Comparison of ENCODE assay signal across 7 mouse cellular contexts in the genomic region with DNA sequence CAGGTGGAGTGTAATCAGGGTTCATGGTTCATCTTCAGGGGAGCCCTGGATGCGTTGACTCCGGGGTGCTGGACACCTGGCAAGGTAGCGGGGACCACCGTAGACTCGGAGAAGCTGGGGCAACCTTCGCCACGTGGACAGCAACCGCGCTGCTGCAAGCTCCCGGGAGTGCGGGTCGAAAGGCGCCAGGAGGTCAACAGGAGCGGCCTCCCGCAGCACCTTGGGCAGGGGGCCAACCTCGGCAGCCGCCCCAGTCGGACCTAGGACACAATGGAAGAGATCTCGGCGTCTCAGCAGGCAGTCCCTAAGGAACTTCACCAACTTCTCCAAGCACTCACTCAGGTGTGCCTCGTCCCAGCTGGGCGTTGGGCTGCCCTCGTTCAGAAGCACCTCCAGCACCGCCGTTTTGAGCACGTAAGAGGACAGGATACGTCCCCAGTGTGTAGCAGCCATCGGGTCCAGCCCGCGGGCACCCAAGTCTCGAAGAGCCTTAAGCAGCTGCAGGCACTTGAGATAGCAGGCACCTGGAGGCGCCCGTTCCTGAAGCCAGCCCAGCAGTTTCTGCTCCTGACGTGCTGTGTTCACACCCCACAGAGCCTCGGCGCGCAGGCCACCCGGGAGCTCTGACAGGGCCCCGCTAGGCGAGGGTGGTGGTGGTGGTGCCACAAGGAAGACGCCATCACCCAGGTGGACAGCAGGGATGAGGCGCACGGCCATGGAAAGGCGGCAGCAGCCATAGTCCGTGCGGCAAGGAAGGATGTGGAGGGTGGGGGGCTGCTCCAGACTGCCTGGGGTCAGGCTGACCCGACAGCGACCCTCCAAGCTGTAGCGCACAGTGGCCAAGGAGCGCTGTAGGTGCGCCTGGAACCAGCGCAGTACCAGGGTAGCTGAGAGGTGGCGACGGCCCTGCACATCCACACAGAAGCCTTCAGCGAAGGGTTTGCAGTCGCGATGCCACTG. TPM values are rescaled to one million over a fixed set of nuclear protein-coding genes. Genes with fewer than 3 reads are reported as not detected.
DNase-seq lines count a peak whose midpoint lies in the region; ATAC-seq and TF ChIP-seq lines count a peak whose summit lies in the region.

No protein-coding gene starts in this region.

- ATAC-seq in midbrain, embryonic 14.5 days (ENCODE audit: low FRiP score, low TSS enrichment) = no peak
- ATAC-seq in forebrain, embryonic 11.5 days (replicated peaks; ENCODE audit: low FRiP score) = peak; percentile 48

- no peak for TF ChIP-seq CTCF in small intestine, adult 2 months (IDR thresholded peaks at IDR 0.05; ENCODE audit: extremely low read depth, insufficient read length, insufficient replicate concordance, low read depth, low read length)

- H3K4me2 ChIP-seq in midbrain, embryonic 14.5 days (ENCODE audit: low read length) = no peak overlapping the region
- H3K4me2 ChIP-seq in forebrain, embryonic 11.5 days (ENCODE audit: low read depth, low read length, severe bottlenecking) = peak overlapping the region; percentile 21

- peak; percentile 17 for DNase-seq in midbrain, embryonic 10.5 days (ENCODE audit: low spot score)
- no peak for DNase-seq in midbrain, embryonic 14.5 days
- peak; percentile 52 for DNase-seq in forebrain, embryonic 11.5 days (ENCODE audit: low spot score)
- peak; percentile 50 for DNase-seq in limb, embryonic 10.5 days (ENCODE audit: low spot score)
- DNase-seq in right cerebral cortex, adult 18-20 months = no peak
- no peak for DNase-seq in layer of hippocampus, adult 9-10 months (ENCODE audit: low spot score)

- no peak overlapping the region for H3K27ac ChIP-seq in midbrain, embryonic 10.5 days (replicated peaks)
- H3K27ac ChIP-seq in midbrain, embryonic 14.5 days (replicated peaks; ENCODE audit: low read depth, low read length) = no peak overlapping the region
- H3K27ac ChIP-seq in forebrain, embryonic 11.5 days (ENCODE audit: low read depth, low read length) = no peak overlapping the region
- H3K27ac ChIP-seq in limb, embryonic 10.5 days = no peak overlapping the region; the same call in 1 of the 2 replicates
- no peak overlapping the region for H3K27ac ChIP-seq in small intestine, adult 2 months (ENCODE audit: insufficient read depth, low read depth, low read length)

- no peaks in the 10 kb centered on the region for H3K9me3 ChIP-seq in midbrain, embryonic 10.5 days (replicated peaks)
- H3K9me3 ChIP-seq in midbrain, embryonic 14.5 days (ENCODE audit: control insufficient read depth, low read length) = 0 out of 2 replicates have a peak, but pooled peaks cover 3% of the 10 kb centered on the region
- H3K9me3 ChIP-seq in forebrain, embryonic 11.5 days (ENCODE audit: control insufficient read depth, low read length) = no peaks in the 10 kb centered on the region
- no peaks in the 10 kb centered on the region for H3K9me3 ChIP-seq in limb, embryonic 10.5 days (replicated peaks)

- peaks cover 64% of the 10 kb centered on the region for H3K27me3 ChIP-seq in midbrain, embryonic 10.5 days (ENCODE audit: low read depth, poor library complexity, severe bottlenecking)
- H3K27me3 ChIP-seq in midbrain, embryonic 14.5 days (ENCODE audit: control insufficient read depth, insufficient read depth, low read length) = peaks cover 44% of the 10 kb centered on the region
- H3K27me3 ChIP-seq in forebrain, embryonic 11.5 days (ENCODE audit: control insufficient read depth, insufficient read depth, low read length) = peaks cover 37% of the 10 kb centered on the region
- H3K27me3 ChIP-seq in limb, embryonic 10.5 days (ENCODE audit: low read depth, poor library complexity, severe bottlenecking) = peaks cover 45% of the 10 kb centered on the region
- H3K27me3 ChIP-seq in small intestine, adult 2 months (ENCODE audit: control insufficient read depth, insufficient read depth, low read length) = no peaks in the 10 kb centered on the region

- no peak overlapping the region for H3K9ac ChIP-seq in midbrain, embryonic 14.5 days (replicated peaks; ENCODE audit: low read length)
- H3K9ac ChIP-seq in forebrain, embryonic 11.5 days (ENCODE audit: low read length) = no peak overlapping the region

- TF ChIP-seq POLR2A in small intestine, adult 2 months (IDR thresholded peaks at IDR 0.05; ENCODE audit: low read depth, low read length) = no peak

- no peaks in the 10 kb centered on the region for H3K36me3 ChIP-seq in midbrain, embryonic 10.5 days
- no peaks in the 10 kb centered on the region for H3K36me3 ChIP-seq in midbrain, embryonic 14.5 days (ENCODE audit: control insufficient read depth, insufficient read depth, low read length)
- no peaks in the 10 kb centered on the region for H3K36me3 ChIP-seq in forebrain, embryonic 11.5 days (ENCODE audit: control insufficient read depth, insufficient read depth, low read length)
- peaks cover 17% of the 10 kb centered on the region for H3K36me3 ChIP-seq in limb, embryonic 10.5 days
- H3K36me3 ChIP-seq in small intestine, adult 2 months (ENCODE audit: control insufficient read depth, insufficient read depth, low read length) = peaks cover 16% of the 10 kb centered on the region

- peak overlapping the region; percentile 73 for H3K4me3 ChIP-seq in midbrain, embryonic 10.5 days
- no peak overlapping the region for H3K4me3 ChIP-seq in midbrain, embryonic 14.5 days (replicated peaks; ENCODE audit: low read depth, low read length)
- H3K4me3 ChIP-seq in forebrain, embryonic 11.5 days (ENCODE audit: low read depth, low read length) = no peak overlapping the region; the same call in 1 of the 2 replicates
- H3K4me3 ChIP-seq in limb, embryonic 10.5 days = peak overlapping the region; percentile 85
- peak overlapping the region; percentile 95 for H3K4me3 ChIP-seq in small intestine, adult 2 months (ENCODE audit: low read depth, low read length)

- peaks cover 26% of the 10 kb centered on the region for H3K4me1 ChIP-seq in midbrain, embryonic 10.5 days
- peaks cover 10% of the 10 kb centered on the region for H3K4me1 ChIP-seq in midbrain, embryonic 14.5 days (ENCODE audit: control insufficient read depth, insufficient read depth, low read length)
- 0 out of 2 replicates have a peak, but pooled peaks cover 2% of the 10 kb centered on the region for H3K4me1 ChIP-seq in forebrain, embryonic 11.5 days (replicated peaks; ENCODE audit: control insufficient read depth, insufficient read depth, low read length)
- peaks cover 37% of the 10 kb centered on the region for H3K4me1 ChIP-seq in limb, embryonic 10.5 days
- peaks cover 32% of the 10 kb centered on the region for H3K4me1 ChIP-seq in small intestine, adult 2 months (ENCODE audit: control insufficient read depth, insufficient read depth, insufficient read length, low read length)

- 11% methylated on average over 57 of the region's 57 CpGs for WGBS in midbrain, embryonic 10.5 days
- WGBS in midbrain, embryonic 14.5 days = 13% methylated on average over 57 of the region's 57 CpGs
- 10% methylated on average over 56 of the region's 57 CpGs for WGBS in forebrain, embryonic 11.5 days
- 19% methylated on average over 57 of the region's 57 CpGs for whole genome bisulfite sequencing in limb, embryonic 10.5 days
- WGBS in small intestine, adult 2 months = 85% methylated on average over 57 of the region's 57 CpGs

RNA-seq across cellular contexts. Expression of gene Itpripl2, which starts 1.8 kb away (rescaled TPM):
- polyA plus RNA-seq in midbrain, embryonic 10.5 days (2016; fragmentation: Nextera tagmentation; extraction: Ambion mirVana) = 0.78 TPM in 2 replicates
- polyA plus RNA-seq in midbrain, embryonic 14.5 days (2014; fragmentation: Nextera tagmentation; extraction: Ambion mirVana) = 0.28 and 0.63 TPM in 2 replicates
- 0.61 and 1.1 TPM in 2 replicates for polyA plus RNA-seq in forebrain, embryonic 11.5 days (2014; fragmentation: Nextera tagmentation; extraction: Ambion mirVana)
- 1.4 and 1.8 TPM in 2 replicates for polyA plus RNA-seq in limb, embryonic 10.5 days (2016; fragmentation: Nextera tagmentation; extraction: Ambion mirVana)
- polyA plus RNA-seq in small intestine, adult 2 months (2012; rRNA removed) = 12.4 and 31.6 TPM in 2 replicates

RNA-seq across cellular contexts. Expression of gene Syt17, which starts 42.0 kb away (rescaled TPM):
- 2.0 and 3.0 TPM in 2 replicates for polyA plus RNA-seq in midbrain, embryonic 10.5 days (2016; fragmentation: Nextera tagmentation; extraction: Ambion mirVana)
- 12.4 and 13.1 TPM in 2 replicates for polyA plus RNA-seq in midbrain, embryonic 14.5 days (2014; fragmentation: Nextera tagmentation; extraction: Ambion mirVana)
- polyA plus RNA-seq in forebrain, embryonic 11.5 days (2014; fragmentation: Nextera tagmentation; extraction: Ambion mirVana) = 2.4 and 3.2 TPM in 2 replicates
- polyA plus RNA-seq in limb, embryonic 10.5 days (2016; fragmentation: Nextera tagmentation; extraction: Ambion mirVana) = 1.2 and 1.3 TPM in 2 replicates
- polyA plus RNA-seq in small intestine, adult 2 months (2012; rRNA removed) = 1.7 and 2.9 TPM in 2 replicates

RNA-seq across cellular contexts. Expression of gene Coq7, which starts 43.2 kb away (rescaled TPM):
- 129 and 131 TPM in 2 replicates for polyA plus RNA-seq in midbrain, embryonic 10.5 days (2016; fragmentation: Nextera tagmentation; extraction: Ambion mirVana)
- polyA plus RNA-seq in midbrain, embryonic 14.5 days (2014; fragmentation: Nextera tagmentation; extraction: Ambion mirVana) = 93.7 and 103 TPM in 2 replicates
- polyA plus RNA-seq in forebrain, embryonic 11.5 days (2014; fragmentation: Nextera tagmentation; extraction: Ambion mirVana) = 105 and 121 TPM in 2 replicates
- 131 and 134 TPM in 2 replicates for polyA plus RNA-seq in limb, embryonic 10.5 days (2016; fragmentation: Nextera tagmentation; extraction: Ambion mirVana)
- 26.8 and 45.1 TPM in 2 replicates for polyA plus RNA-seq in small intestine, adult 2 months (2012; rRNA removed)

Comparison
In these comparisons a context has a peak if more than half of its experiments do, and no peak if none do; other contexts are left out.
1. DNase-seq: peak in midbrain, embryonic 10.5 days (single experiment), forebrain, embryonic 11.5 days (single experiment) and limb, embryonic 10.5 days (single experiment); none in midbrain, embryonic 14.5 days (single experiment), right cerebral cortex, adult 18-20 months (single experiment) and layer of hippocampus, adult 9-10 months (single experiment).
2. H3K4me3 ChIP-seq: peak in midbrain, embryonic 10.5 days (single experiment), limb, embryonic 10.5 days (single experiment) and small intestine, adult 2 months (single experiment); none in midbrain, embryonic 14.5 days (single experiment) and forebrain, embryonic 11.5 days (single experiment).